Mouse (Mus musculus) liver, adult 2 months (tissue): ENCODE measurements around the gene Kif13a.

ENCODE experiments used
- CTCF ChIP-seq: fragments of 200-500 bp; IDR thresholded peaks from 2 replicates; pipeline ENCODE4 v1.5.1; 2011; ENCODE audit warnings: low read depth, low read length, control low read depth
- POLR2A ChIP-seq: fragments of 200-500 bp; IDR thresholded peaks from 2 replicates; pipeline ENCODE4 v1.6.1; 2011; ENCODE audit warnings: low read length, control low read depth; ENCODE audit not compliant: insufficient read depth; ENCODE audit errors: extremely low read depth

DNA sequence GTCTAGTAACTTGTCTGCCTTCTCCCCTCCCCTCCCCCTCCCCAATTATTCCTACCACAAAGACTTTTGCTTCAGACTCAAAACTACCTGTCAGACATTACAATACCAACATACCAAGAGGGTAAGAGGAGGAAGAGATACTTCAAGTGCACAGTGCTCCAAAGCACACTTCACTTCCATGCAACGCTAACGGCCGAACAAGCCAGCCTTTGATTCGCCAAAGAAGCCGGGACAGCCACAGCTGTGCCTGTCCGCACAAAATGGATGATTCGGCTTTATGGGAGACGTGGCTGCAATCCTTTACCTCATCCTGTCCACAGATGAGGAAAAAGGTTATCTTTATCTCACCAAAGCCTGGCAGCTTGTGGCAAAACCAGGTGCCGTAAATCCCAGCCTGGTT, 84.2 kb downstream of the Kif13a start:
- TF ChIP-seq POLR2A (no peak), CTCF (no peak)
